Mouse (Mus musculus): ENCODE measurements around the gene Itgb3.

Gene Itgb3

GRCm38 (mm10) chr11:104616182-104616581, 8.4 kb downstream of the Itgb3 start:
- DNase-seq (ENCODE audit: inconsistent age in 2 of 2, low spot score in 1 of 2), result no peak

GRCm38 (mm10) chr11:104618638-104619076, 10.9 kb downstream of the Itgb3 start:
- DNase-seq (ENCODE audit: inconsistent age in 2 of 2, low spot score in 1 of 2), result peak; percentile 52 to 74

GRCm38 (mm10) chr11:104619084-104620022, 11.6 kb downstream of the Itgb3 start:
- no peak for DNase-seq (ENCODE audit: inconsistent age in 2 of 2, low spot score in 1 of 2)

- no peak for DNase-seq (ENCODE audit: inconsistent age in 2 of 2, low spot score in 1 of 2)
Measured at GRCm38 (mm10) chr11:104622040-104622962, 14.5 kb downstream of the Itgb3 start.

- peak; percentile 21 to 62 for DNase-seq (ENCODE audit: inconsistent age in 2 of 2, low spot score in 1 of 2)
Measured at GRCm38 (mm10) chr11:104624791-104625391, 17.1 kb downstream of the Itgb3 start.

- DNase-seq (ENCODE audit: inconsistent age in 2 of 2, low spot score in 1 of 2), result peak in 1 of 2 experiments; percentile 51
Measured at GRCm38 (mm10) chr11:104625453-104626402, 17.9 kb downstream of the Itgb3 start.

GRCm38 (mm10) chr11:104626635-104627034, 18.8 kb downstream of the Itgb3 start:
- no peak for DNase-seq (ENCODE audit: inconsistent age in 2 of 2, low spot score in 1 of 2)

- peak; percentile 22 to 56 for DNase-seq (ENCODE audit: inconsistent age in 2 of 2, low spot score in 1 of 2)
Measured at GRCm38 (mm10) chr11:104627616-104628301, 20.0 kb downstream of the Itgb3 start.

- DNase-seq (ENCODE audit: inconsistent age in 2 of 2, low spot score in 1 of 2), result no peak
Measured at GRCm38 (mm10) chr11:104628566-104628965, 20.8 kb downstream of the Itgb3 start.

GRCm38 (mm10) chr11:104630185-104630835, 22.5 kb downstream of the Itgb3 start:
- peak in 1 of 2 experiments; percentile 50 for DNase-seq (ENCODE audit: inconsistent age in 2 of 2, low spot score in 1 of 2)

- DNase-seq (ENCODE audit: inconsistent age in 2 of 2, low spot score in 1 of 2), result peak; percentile 24 to 64
Measured at GRCm38 (mm10) chr11:104631306-104631705, 23.5 kb downstream of the Itgb3 start.

- no peak for DNase-seq (ENCODE audit: inconsistent age in 2 of 2, low spot score in 1 of 2)
Measured at GRCm38 (mm10) chr11:104637010-104637409, 29.2 kb downstream of the Itgb3 start.

GRCm38 (mm10) chr11:104638006-104638405, 30.2 kb downstream of the Itgb3 start:
- no peak for DNase-seq (ENCODE audit: inconsistent age in 2 of 2, low spot score in 1 of 2)

- no peak for DNase-seq (ENCODE audit: inconsistent age in 2 of 2, low spot score in 1 of 2)
Measured at GRCm38 (mm10) chr11:104638906-104639305, 31.1 kb downstream of the Itgb3 start.

- DNase-seq (ENCODE audit: inconsistent age in 2 of 2, low spot score in 1 of 2), result no peak
Measured at GRCm38 (mm10) chr11:104639634-104640033, 31.8 kb downstream of the Itgb3 start.

- no peak for DNase-seq (ENCODE audit: inconsistent age in 2 of 2, low spot score in 1 of 2)
Measured at GRCm38 (mm10) chr11:104640894-104641293, 33.1 kb downstream of the Itgb3 start.

GRCm38 (mm10) chr11:104643236-104643635, 35.4 kb downstream of the Itgb3 start:
- no peak for DNase-seq (ENCODE audit: inconsistent age in 2 of 2, low spot score in 1 of 2)

- DNase-seq (ENCODE audit: inconsistent age in 2 of 2, low spot score in 1 of 2), result no peak
Measured at GRCm38 (mm10) chr11:104645402-104645801, 37.6 kb downstream of the Itgb3 start.

- no peak for DNase-seq (ENCODE audit: inconsistent age in 2 of 2, low spot score in 1 of 2)
Measured at GRCm38 (mm10) chr11:104646173-104646572, 38.4 kb downstream of the Itgb3 start.
